Mouse (Mus musculus): ENCODE measurements around the gene Suds3. TPM values are rescaled to one million over a fixed set of nuclear protein-coding genes. Genes with fewer than 3 reads are reported as not detected.
A peak's percentile ranks its signal among the peaks of the same experiment; 100 is the strongest.

Gene Suds3
- polyA plus RNA-seq, 1 experiment from 2014 or later: 20.9 TPM

DNA sequence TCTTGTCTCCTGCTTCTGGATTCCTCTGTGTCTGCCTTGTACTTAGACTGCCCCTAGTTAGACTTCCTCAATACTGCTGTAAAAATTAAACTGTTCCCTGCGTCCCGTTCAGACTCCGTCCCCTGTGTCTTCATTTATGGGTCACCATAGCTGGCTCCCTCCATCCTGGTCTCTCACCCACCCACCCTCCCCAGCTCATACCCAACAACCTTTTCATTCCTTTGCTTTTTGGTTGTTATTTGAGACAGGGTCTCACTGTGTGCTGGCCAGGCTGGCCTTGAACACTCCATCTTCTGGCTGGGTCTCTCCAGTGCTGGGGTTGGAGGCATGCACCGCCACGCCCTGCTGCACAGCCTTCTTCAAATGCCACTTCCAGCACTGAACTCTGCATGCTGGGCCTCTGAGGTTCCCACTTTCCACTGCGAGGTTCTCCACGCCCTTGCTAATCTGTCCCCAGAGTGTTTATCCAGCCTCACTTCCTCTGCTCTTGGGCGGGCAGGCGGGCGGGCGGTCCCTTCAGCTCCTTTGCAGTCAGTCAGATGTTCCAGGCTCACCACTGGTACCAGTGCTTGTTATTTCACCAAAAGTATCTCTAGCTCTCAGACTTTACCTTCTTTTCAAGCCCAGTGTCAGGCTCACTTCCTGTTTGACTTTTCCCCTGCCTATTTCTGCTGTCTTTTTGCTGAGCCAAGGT is 22.5 kb upstream of the Suds3 start:
- Histone ChIP-seq H3K9ac (ENCODE audit: low read depth, low read length) (no peak overlapping the region), H3K4me1 (ENCODE audit: control insufficient read depth, insufficient read depth, low read length) (peaks cover 56% of the 10 kb centered on the region), H3K27me3 (replicated peaks; ENCODE audit: control insufficient read depth, insufficient read depth, low read length) (no peaks in the 10 kb centered on the region), H3K4me3 (ENCODE audit: low read length) (no peak overlapping the region), H3K36me3 (ENCODE audit: control insufficient read depth, insufficient read depth, low read length) (no peaks in the 10 kb centered on the region), H3K4me2 (ENCODE audit: low read depth, low read length) (no peak overlapping the region), H3K9me3 (ENCODE audit: control insufficient read depth, low read length) (no peaks in the 10 kb centered on the region), H3K27ac (ENCODE audit: low read length) (peak overlapping the region; percentile 62)
- ATAC-seq: peak; percentile 63
- 58% methylated on average over 11 of the region's 11 CpGs for WGBS

DNA sequence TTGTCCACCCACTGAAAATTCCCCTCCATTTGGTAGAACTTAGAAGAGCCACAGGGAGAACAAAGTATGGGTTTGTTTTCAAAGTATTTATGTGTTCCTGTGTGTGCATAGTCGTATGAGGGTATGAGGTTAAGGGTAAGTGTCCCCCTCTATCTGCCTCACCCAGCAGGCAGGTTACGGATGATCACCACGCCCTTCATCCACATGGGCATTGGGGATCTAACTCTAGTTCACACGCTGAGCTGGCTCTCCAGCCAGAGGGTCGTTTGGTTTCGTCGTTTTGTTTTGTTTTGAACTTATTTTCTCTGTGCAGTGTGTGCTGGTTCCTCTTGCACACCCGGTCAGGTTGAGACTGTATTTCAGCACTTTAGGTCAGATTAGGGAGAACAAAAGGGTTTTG is 21.7 kb upstream of the Suds3 start:
- no peaks in the 10 kb centered on the region for H3K9me3 ChIP-seq (ENCODE audit: control insufficient read depth, low read length)
- H3K27me3 ChIP-seq (replicated peaks; ENCODE audit: control insufficient read depth, insufficient read depth, low read length): no peaks in the 10 kb centered on the region
- peaks cover 56% of the 10 kb centered on the region for H3K4me1 ChIP-seq (ENCODE audit: control insufficient read depth, insufficient read depth, low read length)
- no peaks in the 10 kb centered on the region for H3K36me3 ChIP-seq (ENCODE audit: control insufficient read depth, insufficient read depth, low read length)
- H3K27ac ChIP-seq (ENCODE audit: low read length): peak overlapping the region; percentile 62
- H3K9ac ChIP-seq (ENCODE audit: low read depth, low read length): no peak overlapping the region
- 64% methylated on average over 8 of the region's 8 CpGs for WGBS
- H3K4me3 ChIP-seq (ENCODE audit: low read length): no peak overlapping the region
- no peak for ATAC-seq
- no peak overlapping the region for H3K4me2 ChIP-seq (ENCODE audit: low read depth, low read length)

DNA sequence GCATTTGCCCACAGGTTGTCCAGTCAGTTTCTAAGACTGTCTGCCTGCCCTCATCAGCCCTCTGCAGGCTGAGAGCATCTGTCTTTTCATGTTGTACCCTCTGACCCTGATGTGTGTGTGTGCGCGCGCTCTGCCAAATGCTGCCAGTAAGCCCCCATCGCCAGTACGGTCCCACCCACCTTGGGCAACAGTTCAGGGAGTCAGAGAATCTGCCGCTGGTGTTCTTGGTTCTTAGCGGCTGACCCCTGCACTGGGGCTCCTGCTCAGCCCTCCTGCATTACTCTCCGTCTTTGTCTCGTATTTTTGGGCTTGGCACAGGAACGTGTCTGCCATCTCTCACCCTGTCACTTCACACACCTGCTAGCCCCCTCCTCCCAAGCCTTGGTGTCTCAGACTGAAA is 21.1 kb upstream of the Suds3 start:
- no peak overlapping the region for H3K9ac ChIP-seq (ENCODE audit: low read depth, low read length)
- H3K27me3 ChIP-seq (replicated peaks; ENCODE audit: control insufficient read depth, insufficient read depth, low read length): no peaks in the 10 kb centered on the region
- H3K4me1 ChIP-seq (ENCODE audit: control insufficient read depth, insufficient read depth, low read length): peaks cover 56% of the 10 kb centered on the region
- H3K4me2 ChIP-seq (ENCODE audit: low read depth, low read length): no peak overlapping the region
- no peak overlapping the region for H3K27ac ChIP-seq (ENCODE audit: low read length)
- H3K36me3 ChIP-seq (ENCODE audit: control insufficient read depth, insufficient read depth, low read length): no peaks in the 10 kb centered on the region
- H3K4me3 ChIP-seq (ENCODE audit: low read length): no peak overlapping the region
- ATAC-seq: no peak
- 51% methylated on average over 10 of the region's 10 CpGs for WGBS
- H3K9me3 ChIP-seq (ENCODE audit: control insufficient read depth, low read length): no peaks in the 10 kb centered on the region

DNA sequence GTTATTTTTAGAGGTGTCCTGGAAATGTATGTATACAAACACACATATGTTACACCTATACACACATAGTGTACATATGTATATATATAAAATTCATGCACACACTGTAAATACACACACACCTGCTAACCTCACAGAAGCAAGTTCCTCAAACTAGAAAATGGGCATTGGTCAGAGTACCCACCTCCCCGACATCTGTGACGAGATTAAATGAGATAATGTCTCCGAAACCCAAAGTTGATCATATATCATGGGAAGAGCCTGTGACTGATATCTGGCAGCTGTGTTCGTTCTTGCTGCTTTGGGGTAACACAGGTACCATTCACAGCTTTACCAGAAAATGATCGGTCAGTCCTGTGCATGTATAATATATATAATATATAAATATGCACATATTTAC is 20.7 kb upstream of the Suds3 start:
- Histone ChIP-seq H3K27ac (ENCODE audit: low read length) (no peak overlapping the region), H3K27me3 (replicated peaks; ENCODE audit: control insufficient read depth, insufficient read depth, low read length) (no peaks in the 10 kb centered on the region), H3K36me3 (ENCODE audit: control insufficient read depth, insufficient read depth, low read length) (no peaks in the 10 kb centered on the region), H3K4me1 (ENCODE audit: control insufficient read depth, insufficient read depth, low read length) (peaks cover 56% of the 10 kb centered on the region), H3K9me3 (ENCODE audit: control insufficient read depth, low read length) (no peaks in the 10 kb centered on the region), H3K4me3 (ENCODE audit: low read length) (no peak overlapping the region), H3K9ac (ENCODE audit: low read depth, low read length) (no peak overlapping the region), H3K4me2 (ENCODE audit: low read depth, low read length) (no peak overlapping the region)
- WGBS: 84% methylated on average over 5 of the region's 5 CpGs
- no peak for ATAC-seq

DNA sequence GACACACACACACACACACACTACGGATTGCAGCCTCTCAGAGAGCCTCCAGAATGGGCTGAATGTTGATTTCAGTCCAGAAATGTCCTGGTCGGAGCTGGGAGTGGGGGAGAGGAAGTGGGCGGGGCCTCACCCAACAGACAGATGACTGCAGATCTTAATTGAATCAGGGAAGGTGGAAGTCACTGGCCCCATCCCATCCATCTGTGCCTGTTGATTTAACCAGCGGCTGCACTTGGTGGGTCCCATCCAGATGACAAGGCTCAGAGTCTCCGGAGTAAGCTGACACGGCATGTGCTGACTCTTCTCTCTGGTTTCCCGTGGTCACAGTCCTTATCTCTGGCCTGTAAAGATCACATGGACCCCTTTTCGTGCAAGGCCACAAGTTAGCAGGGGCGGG is 20.0 kb upstream of the Suds3 start:
- WGBS: 18% methylated on average over 9 of the region's 9 CpGs
- no peaks in the 10 kb centered on the region for H3K27me3 ChIP-seq (replicated peaks; ENCODE audit: control insufficient read depth, insufficient read depth, low read length)
- no peak overlapping the region for H3K4me3 ChIP-seq (ENCODE audit: low read length)
- H3K4me2 ChIP-seq (ENCODE audit: low read depth, low read length): peak overlapping the region; percentile 32
- no peak; the same call in 1 of the 2 replicates for ATAC-seq
- H3K27ac ChIP-seq (ENCODE audit: low read length): peak overlapping the region; percentile 52; the same call in 1 of the 2 replicates
- H3K9ac ChIP-seq (ENCODE audit: low read depth, low read length): 0 out of 2 replicates have a peak overlapping the region, but pooled peaks have one; percentile 56
- H3K9me3 ChIP-seq (ENCODE audit: control insufficient read depth, low read length): no peaks in the 10 kb centered on the region
- no peaks in the 10 kb centered on the region for H3K36me3 ChIP-seq (ENCODE audit: control insufficient read depth, insufficient read depth, low read length)
- H3K4me1 ChIP-seq (ENCODE audit: control insufficient read depth, insufficient read depth, low read length): peaks cover 56% of the 10 kb centered on the region

DNA sequence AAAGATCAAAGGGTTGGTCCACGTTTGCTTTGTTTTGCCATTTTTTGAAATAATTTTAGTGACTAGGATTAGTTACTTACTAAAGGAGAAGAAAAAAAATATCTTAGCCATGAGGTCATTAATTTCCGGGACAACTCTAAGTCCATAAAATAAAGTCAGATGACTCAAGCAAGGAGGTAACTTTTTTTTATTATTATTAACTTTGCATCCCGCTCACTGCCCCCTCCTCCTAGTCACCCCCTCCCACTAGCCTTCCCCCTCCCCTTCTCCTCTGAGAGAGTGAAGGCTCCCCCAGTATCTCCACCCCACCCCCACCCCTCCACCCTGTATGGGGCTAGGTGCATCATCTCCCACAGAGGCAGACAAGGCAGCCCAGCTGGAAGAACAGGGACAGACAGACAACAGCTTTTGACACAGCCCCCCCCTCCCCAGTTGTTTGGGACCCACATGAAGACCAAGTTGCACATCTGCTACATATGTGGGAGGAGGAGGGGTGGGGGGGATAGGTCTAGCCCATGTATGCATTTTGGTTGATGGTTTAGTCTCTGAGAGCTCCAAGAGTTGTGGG is 19.1 kb upstream of the Suds3 start:
- H3K4me1 ChIP-seq (ENCODE audit: control insufficient read depth, insufficient read depth, low read length): peaks cover 51% of the 10 kb centered on the region
- H3K36me3 ChIP-seq (ENCODE audit: control insufficient read depth, insufficient read depth, low read length): no peaks in the 10 kb centered on the region
- WGBS: 30% methylated on average over 3 of the region's 3 CpGs
- ATAC-seq: no peak
- no peak overlapping the region for H3K9ac ChIP-seq (ENCODE audit: low read depth, low read length)
- no peaks in the 10 kb centered on the region for H3K27me3 ChIP-seq (replicated peaks; ENCODE audit: control insufficient read depth, insufficient read depth, low read length)
- H3K27ac ChIP-seq (ENCODE audit: low read length): peak overlapping the region; percentile 95
- peak overlapping the region; percentile 58 for H3K4me2 ChIP-seq (ENCODE audit: low read depth, low read length)
- no peaks in the 10 kb centered on the region for H3K9me3 ChIP-seq (ENCODE audit: control insufficient read depth, low read length)
- H3K4me3 ChIP-seq (ENCODE audit: low read length): no peak overlapping the region; the same call in 1 of the 2 replicates

DNA sequence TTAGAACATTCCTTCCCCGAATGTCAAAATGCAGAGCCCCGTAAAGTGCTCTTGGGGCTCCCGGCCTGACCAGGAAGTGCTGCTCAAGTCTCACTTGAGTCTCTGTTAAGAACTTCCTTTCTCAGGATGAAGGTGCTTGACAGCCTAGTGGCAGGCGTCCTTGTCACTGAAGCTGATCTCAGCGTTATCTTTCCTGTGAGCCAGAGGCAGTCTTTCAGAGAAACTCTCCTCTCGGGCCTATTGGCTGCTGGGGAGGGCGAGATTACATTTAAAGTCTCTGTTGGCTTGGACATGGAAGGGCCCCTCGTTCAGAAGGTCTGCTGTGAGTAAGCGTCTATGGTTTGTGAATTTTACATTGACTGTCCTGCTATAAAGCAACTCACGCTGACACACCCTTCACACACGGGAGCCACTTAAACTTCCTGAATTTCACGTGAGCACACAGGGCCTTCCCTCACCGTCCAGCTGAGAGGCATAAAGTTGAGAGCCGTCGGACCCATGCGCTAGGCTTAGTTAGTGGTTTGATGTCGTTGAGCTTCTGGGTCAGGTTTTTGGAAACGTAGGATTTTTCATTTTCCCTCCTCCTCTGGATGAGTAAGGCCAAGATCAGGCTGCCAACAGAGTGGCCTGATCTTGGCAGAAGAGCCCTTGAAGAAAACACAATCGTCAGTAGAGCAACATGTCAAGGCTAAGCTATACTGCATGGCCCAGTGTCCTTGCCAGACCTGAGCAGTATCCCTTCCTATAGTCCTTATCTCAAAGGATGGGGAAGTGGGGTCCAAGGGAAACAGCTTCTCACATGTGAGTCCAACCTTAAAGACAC is 18.4 kb upstream of the Suds3 start:
- ATAC-seq: peak; percentile 71
- WGBS: 49% methylated on average over 19 of the region's 19 CpGs
- Histone ChIP-seq H3K36me3 (ENCODE audit: control insufficient read depth, insufficient read depth, low read length) (no peaks in the 10 kb centered on the region), H3K27me3 (replicated peaks; ENCODE audit: control insufficient read depth, insufficient read depth, low read length) (no peaks in the 10 kb centered on the region), H3K4me3 (ENCODE audit: low read length) (peak overlapping the region; percentile 37), H3K27ac (ENCODE audit: low read length) (peak overlapping the region; percentile 95), H3K9ac (ENCODE audit: low read depth, low read length) (peak overlapping the region; percentile 66), H3K4me2 (ENCODE audit: low read depth, low read length) (peak overlapping the region; percentile 58), H3K4me1 (ENCODE audit: control insufficient read depth, insufficient read depth, low read length) (peaks cover 46% of the 10 kb centered on the region), H3K9me3 (ENCODE audit: control insufficient read depth, low read length) (no peaks in the 10 kb centered on the region)

DNA sequence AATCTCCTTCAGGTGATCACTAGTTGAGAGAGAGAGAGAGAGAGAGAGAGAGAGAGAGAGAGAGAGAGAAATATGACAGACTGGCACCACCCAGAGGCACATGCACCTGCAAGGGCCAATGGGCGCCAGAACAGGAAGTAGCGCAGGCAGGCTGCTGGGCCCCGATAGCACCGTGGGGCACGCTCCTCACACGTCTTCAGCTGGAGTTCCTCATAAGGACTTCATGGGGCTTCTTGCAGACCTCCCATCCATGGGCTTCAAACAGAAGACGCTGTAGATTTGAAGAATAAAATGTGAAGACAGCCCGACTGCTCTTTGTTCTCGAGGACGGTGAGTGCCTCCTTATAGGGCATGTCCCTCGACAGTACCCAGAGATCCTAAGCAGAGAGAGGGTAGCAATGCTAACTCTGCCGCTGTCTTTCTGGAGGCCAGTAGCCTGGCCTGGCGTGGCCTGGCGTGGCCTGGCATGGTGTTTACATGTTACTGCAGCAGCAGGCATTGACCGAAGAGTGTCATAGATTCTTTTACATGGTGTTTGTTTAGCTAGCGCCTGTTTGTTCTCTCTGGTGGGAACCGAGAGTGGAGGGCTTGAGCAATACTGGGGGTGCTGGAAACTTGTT is 17.6 kb upstream of the Suds3 start:
- peak overlapping the region; percentile 58 for H3K4me2 ChIP-seq (ENCODE audit: low read depth, low read length)
- 56% methylated on average over 17 of the region's 17 CpGs for WGBS
- no peaks in the 10 kb centered on the region for H3K9me3 ChIP-seq (ENCODE audit: control insufficient read depth, low read length)
- no peaks in the 10 kb centered on the region for H3K27me3 ChIP-seq (replicated peaks; ENCODE audit: control insufficient read depth, insufficient read depth, low read length)
- H3K9ac ChIP-seq (ENCODE audit: low read depth, low read length): peak overlapping the region; percentile 66
- H3K36me3 ChIP-seq (ENCODE audit: control insufficient read depth, insufficient read depth, low read length): no peaks in the 10 kb centered on the region
- peaks cover 40% of the 10 kb centered on the region for H3K4me1 ChIP-seq (ENCODE audit: control insufficient read depth, insufficient read depth, low read length)
- H3K27ac ChIP-seq (ENCODE audit: low read length): peak overlapping the region; percentile 95
- H3K4me3 ChIP-seq (ENCODE audit: low read length): peak overlapping the region; percentile 37
- peak; percentile 73 for ATAC-seq

DNA sequence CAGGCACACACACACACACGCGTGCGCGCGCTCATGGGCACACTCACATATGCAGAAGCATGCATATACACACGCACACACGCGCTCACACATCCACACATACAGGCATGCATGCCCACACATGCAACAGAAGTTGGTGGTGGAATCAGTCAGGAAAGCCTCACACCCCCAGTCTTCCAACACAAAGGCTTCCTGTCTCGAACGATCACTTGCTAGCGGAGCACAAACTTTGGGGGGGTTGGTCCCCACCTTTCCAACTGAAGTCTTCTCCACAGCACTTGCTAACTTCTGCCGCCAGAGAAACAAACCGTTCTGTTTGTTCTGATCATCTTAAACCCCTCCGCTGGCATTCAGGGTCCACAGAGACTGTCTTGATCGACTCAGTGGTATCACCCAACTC is 14.8 kb upstream of the Suds3 start:
- Histone ChIP-seq H3K4me2 (ENCODE audit: low read depth, low read length) (no peak overlapping the region), H3K27ac (ENCODE audit: low read length) (no peak overlapping the region), H3K4me1 (ENCODE audit: control insufficient read depth, insufficient read depth, low read length) (peaks cover 19% of the 10 kb centered on the region), H3K9me3 (ENCODE audit: control insufficient read depth, low read length) (no peaks in the 10 kb centered on the region), H3K4me3 (ENCODE audit: low read length) (no peak overlapping the region), H3K27me3 (replicated peaks; ENCODE audit: control insufficient read depth, insufficient read depth, low read length) (no peaks in the 10 kb centered on the region), H3K9ac (ENCODE audit: low read depth, low read length) (no peak overlapping the region), H3K36me3 (ENCODE audit: control insufficient read depth, insufficient read depth, low read length) (no peaks in the 10 kb centered on the region)
- WGBS: 89% methylated on average over 15 of the region's 15 CpGs
- no peak for ATAC-seq

Measured in intestine, embryonic 16.5 days (tissue).